Mouse (Mus musculus): ENCODE results near the gene Kremen1. TPM values are rescaled to one million over a fixed set of nuclear protein-coding genes. Genes with fewer than 3 reads are reported as not detected.

The Kremen1 gene
- total RNA-seq, 2 experiments from 2014 or later, result 14.8 to 15.4 TPM

GRCm38 (mm10) chr11:5203054-5203453, 58.3 kb downstream of the Kremen1 start:
- DNase-seq (ENCODE audit: extremely low spot score in 1 of 2, low spot score in 2 of 2), result no peak
- H3K4me3 ChIP-seq, result no peak overlapping the region
- no peak overlapping the region for H3K27ac ChIP-seq
- intact Hi-C loops (cut with DNase I), result no loop called here
- TF ChIP-seq CTCF (IDR thresholded peaks at IDR 0.05), result no peak

GRCm38 (mm10) chr11:5201799-5202680, 59.3 kb downstream of the Kremen1 start:
- Histone ChIP-seq H3K4me3 (no peak overlapping the region), H3K27ac (no peak overlapping the region)
- no peak for TF ChIP-seq CTCF (IDR thresholded peaks at IDR 0.05)
- DNase-seq (ENCODE audit: extremely low spot score in 1 of 2, low spot score in 2 of 2), result no peak
- intact Hi-C loops (cut with DNase I), result no loop called here

DNA sequence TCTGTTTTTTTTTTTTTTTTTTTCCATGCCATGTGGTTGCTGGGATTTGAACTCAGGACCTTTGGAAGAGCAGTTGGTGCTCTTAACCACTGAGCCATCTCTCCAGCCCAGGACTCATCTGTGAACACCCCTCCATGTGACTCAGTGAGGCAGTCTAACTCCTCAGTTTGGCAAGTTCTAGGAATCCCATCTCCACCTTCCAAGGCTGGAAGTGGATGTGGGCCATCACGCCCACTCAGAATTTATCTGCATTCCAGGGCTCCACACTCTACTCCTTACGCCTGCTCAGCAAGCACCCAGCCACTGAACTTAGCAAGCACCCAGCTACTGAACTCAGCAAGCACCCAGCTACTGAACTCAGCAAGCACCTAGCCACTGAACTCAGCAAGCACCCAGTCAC, 61.5 kb downstream of the Kremen1 start:
- no peak for DNase-seq (ENCODE audit: extremely low spot score in 1 of 2, low spot score in 2 of 2)
- no peak for TF ChIP-seq CTCF (IDR thresholded peaks at IDR 0.05)
- intact Hi-C loops (cut with DNase I), result no loop called here

DNA sequence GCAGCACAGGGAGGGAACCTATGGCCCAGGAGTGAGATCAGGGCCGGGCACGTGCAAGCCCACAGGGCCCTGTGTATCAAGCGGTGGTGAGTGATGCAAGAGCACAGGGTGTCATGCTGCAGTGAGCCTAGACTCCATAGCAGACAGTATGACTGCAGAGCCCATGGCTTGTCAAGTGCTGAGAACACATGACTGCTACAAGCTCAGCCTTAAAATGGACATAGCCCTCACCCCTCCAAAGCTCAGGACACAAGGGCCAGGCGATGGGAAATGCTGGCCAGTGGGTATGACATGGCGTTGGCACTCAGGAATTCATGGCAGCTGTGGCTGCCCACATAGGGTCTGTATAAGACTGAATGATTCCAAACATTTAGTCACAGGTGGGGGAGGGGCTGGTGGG, 64.3 kb downstream of the Kremen1 start:
- no peak for TF ChIP-seq CTCF (IDR thresholded peaks at IDR 0.05)
- DNase-seq (ENCODE audit: extremely low spot score in 1 of 2, low spot score in 2 of 2), result no peak
- intact Hi-C loops (cut with DNase I), result no loop called here
- Histone ChIP-seq H3K27ac (no peak overlapping the region), H3K4me3 (no peak overlapping the region)

More for the DNA sequence above, 61.5 kb downstream of the Kremen1 start:
- no peak overlapping the region for H3K4me3 ChIP-seq
- no peak overlapping the region for H3K27ac ChIP-seq

GRCm38 (mm10) chr11:5196583-5196982, 64.8 kb downstream of the Kremen1 start:
- no peak for TF ChIP-seq CTCF (IDR thresholded peaks at IDR 0.05)
- DNase-seq (ENCODE audit: extremely low spot score in 1 of 2, low spot score in 2 of 2), result no peak
- H3K27ac ChIP-seq, result no peak overlapping the region
- intact Hi-C loops (cut with DNase I), result no loop called here
- H3K4me3 ChIP-seq, result no peak overlapping the region

DNA sequence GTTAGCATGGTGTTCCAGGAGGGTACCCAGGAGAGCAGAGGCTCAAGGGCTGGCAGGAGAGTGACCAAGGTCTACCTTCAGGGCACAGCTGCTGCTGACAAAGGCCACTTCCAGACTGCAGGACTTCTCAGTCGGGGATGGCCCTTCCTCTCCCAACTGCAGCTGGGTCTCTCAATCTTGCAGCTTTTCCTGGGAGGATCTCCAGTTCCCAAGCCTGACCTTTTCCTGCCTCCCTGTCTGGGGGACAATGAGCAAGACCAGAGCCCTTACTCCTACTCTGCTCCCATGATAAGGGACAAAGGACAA, 67.8 kb downstream of the Kremen1 start:
- no peak for TF ChIP-seq CTCF (IDR thresholded peaks at IDR 0.05)
- DNase-seq (ENCODE audit: extremely low spot score in 1 of 2, low spot score in 2 of 2), result no peak
- no peak overlapping the region for H3K4me3 ChIP-seq
- no peak overlapping the region for H3K27ac ChIP-seq
- intact Hi-C loops (cut with DNase I), result no loop called here

GRCm38 (mm10) chr11:5192840-5193575, 68.3 kb downstream of the Kremen1 start:
- intact Hi-C loops (cut with DNase I), result no loop called here
- DNase-seq (ENCODE audit: extremely low spot score in 1 of 2, low spot score in 2 of 2), result no peak
- no peak for TF ChIP-seq CTCF (IDR thresholded peaks at IDR 0.05)

GRCm38 (mm10) chr11:5192084-5192516, 69.3 kb downstream of the Kremen1 start:
- DNase-seq (ENCODE audit: extremely low spot score in 1 of 2, low spot score in 2 of 2), result no peak
- no peak overlapping the region for H3K4me3 ChIP-seq
- no peak overlapping the region for H3K27ac ChIP-seq
- TF ChIP-seq CTCF (IDR thresholded peaks at IDR 0.05), result no peak
- intact Hi-C loops (cut with DNase I), result no loop called here

More at GRCm38 (mm10) chr11:5192840-5193575, 68.3 kb downstream of the Kremen1 start:
- no peak overlapping the region for H3K27ac ChIP-seq
- no peak overlapping the region for H3K4me3 ChIP-seq

DNA sequence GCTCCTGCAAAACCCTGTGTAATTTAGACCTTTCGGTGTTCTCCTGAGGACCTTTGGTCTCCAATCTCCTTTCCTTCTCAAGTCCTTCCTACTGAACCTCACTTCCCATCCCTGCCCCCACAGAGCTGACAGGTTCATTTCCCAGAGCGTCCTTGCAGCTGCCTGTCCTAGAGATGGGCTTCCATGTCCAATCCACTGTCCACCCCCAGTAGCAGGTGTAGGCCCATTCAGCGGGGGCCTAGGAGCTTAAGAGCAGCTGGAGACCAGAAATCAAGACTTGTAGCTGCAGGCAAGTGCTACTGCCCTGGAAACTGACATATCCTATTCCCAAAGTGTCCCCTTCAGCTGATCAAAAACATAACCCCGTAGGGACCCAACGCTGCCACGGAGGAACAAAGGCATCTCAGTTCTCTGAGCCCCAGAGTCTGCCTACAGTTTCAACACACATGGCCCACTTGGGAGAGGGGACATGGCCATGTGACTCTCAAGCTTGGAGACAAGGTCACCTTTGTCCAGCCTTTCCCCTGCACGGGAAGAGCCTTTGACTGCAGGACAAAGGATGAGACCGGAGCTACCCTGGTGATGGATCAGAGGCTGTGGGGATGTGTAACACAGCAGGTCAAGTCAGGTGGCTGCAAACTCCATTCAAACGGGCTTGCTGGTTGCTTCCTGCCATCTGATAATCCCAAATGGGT, 72.0 kb downstream of the Kremen1 start:
- intact Hi-C loops (cut with DNase I), result loop anchor here (5.0 kb wide), 1 partner anchor 68 kb away; no protein-coding TSS in a partner anchor
- no peak for TF ChIP-seq CTCF (IDR thresholded peaks at IDR 0.05)
- no peak overlapping the region for H3K4me3 ChIP-seq
- no peak overlapping the region for H3K27ac ChIP-seq
- DNase-seq (ENCODE audit: extremely low spot score in 1 of 2, low spot score in 2 of 2), result no peak

DNA sequence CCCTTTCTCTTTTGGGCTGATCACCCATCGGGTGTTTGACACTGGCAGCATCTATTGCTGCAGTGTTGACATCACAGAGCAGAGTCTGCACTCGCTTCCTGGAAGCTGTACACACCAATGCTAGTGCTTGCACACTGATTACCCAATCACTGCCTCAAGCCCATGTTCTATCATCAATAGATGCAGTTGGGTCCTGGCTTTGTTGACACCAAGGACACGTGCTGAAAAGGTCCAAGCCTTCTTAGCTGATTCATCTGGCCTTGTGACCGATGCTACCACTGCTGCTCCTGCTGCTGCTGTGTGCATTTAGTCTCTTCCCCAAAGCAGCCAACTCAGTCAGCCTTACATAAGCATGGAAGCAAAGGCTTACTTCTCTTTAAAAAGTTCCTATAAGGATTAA, 73.2 kb downstream of the Kremen1 start:
- H3K27ac ChIP-seq, result no peak overlapping the region
- no peak for DNase-seq (ENCODE audit: extremely low spot score in 1 of 2, low spot score in 2 of 2)
- H3K4me3 ChIP-seq, result no peak overlapping the region
- no peak for TF ChIP-seq CTCF (IDR thresholded peaks at IDR 0.05)
- intact Hi-C loops (cut with DNase I), result loop anchor here (5.0 kb wide), 1 partner anchor 69 kb away; no protein-coding TSS in a partner anchor

DNA sequence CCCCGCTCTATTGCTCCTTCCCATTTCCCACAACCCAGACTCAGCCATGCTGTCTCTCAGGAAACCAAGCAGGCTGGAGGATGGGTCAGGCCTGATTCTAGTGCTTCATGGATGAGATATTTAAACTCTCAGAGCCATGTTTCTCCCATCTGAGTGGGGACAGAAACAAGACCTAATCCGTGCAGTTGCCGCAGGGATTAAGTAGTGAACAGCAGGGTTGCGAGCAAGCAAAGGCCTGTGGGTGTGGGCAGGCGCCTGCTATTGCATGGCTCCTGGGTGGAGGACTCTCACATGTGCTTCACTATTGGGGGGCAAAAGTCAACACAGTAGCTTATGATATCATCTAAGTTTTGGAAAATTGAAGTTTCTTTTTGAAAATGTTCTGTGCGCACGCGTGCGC, 76.5 kb downstream of the Kremen1 start:
- intact Hi-C loops (cut with DNase I), result loop anchor here (5.0 kb wide), 3 partner anchors 68 to 97 kb away; no protein-coding TSS in a partner anchor
- H3K27ac ChIP-seq, result no peak overlapping the region
- no peak for DNase-seq (ENCODE audit: extremely low spot score in 1 of 2, low spot score in 2 of 2)
- no peak for TF ChIP-seq CTCF (IDR thresholded peaks at IDR 0.05)
- H3K4me3 ChIP-seq, result no peak overlapping the region

DNA sequence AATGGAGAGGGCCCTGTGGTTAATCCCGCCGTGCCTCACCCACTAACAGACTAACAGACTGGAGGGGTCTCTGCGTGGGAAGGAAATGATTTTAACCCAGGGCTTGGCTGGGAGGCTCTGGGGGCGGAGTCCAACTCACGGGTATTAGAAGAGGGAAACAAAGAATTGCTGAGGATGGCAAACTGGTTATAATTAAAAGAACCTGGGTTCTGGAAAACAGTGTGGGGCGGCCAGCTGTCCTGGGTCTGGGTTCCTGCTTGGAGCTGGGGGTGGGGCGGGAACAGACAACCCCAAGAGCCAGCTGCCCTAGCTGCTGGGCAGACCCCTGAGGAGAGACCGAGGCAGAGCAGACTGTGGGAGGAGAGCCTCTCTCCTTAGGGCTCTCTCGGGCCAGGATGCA, 77.1 kb downstream of the Kremen1 start:
- DNase-seq (ENCODE audit: extremely low spot score in 1 of 2, low spot score in 2 of 2), result no peak
- intact Hi-C loops (cut with DNase I), result loop anchor here (5.0 kb wide), 2 partner anchors 67 to 98 kb away; no protein-coding TSS in a partner anchor
- TF ChIP-seq CTCF (IDR thresholded peaks at IDR 0.05), result no peak
- no peak overlapping the region for H3K27ac ChIP-seq
- H3K4me3 ChIP-seq, result no peak overlapping the region

Measured in left cerebral cortex, adult 2 months (tissue).